29 mouse cellular contexts compared by ENCODE assay signal in the genomic region with DNA sequence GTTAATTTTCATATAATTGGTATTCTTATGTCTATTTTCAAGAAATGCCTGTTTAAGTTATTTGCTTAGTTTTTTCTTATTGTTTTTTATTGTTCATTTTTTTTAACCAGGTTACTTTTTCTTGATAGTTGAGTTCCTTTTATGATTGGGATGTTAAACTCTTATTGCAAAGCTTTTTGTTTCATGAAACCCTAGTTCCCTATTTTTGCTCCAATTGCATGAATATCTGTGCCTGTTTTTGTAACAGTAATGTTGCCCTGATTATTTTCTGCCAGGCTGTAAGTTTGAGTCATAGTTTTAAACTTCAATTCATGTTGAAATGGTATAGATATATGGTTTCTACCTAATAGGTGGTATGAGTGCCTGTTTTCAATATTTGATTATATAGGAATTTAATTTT.
"Had no signal": no experiment of that assay in that cellular context is flagged by ENCODE, and none has a peak within 500 bp of the region (broad histone marks: within the 10 kb centered on the region; RNA-seq: fewer than 3 reads in every experiment).

No protein-coding gene starts in this region.

- H3K27me3 ChIP-seq: embryonic facial prominence, embryonic 12.5 days; embryonic facial prominence, embryonic 13.5 days; embryonic facial prominence, embryonic 15.5 days; forebrain, embryonic 12.5 days; forebrain, embryonic 13.5 days; forebrain, embryonic 15.5 days had no signal

- H3K4me3 ChIP-seq: embryonic facial prominence, embryonic 10.5 days; embryonic facial prominence, embryonic 12.5 days; embryonic facial prominence, embryonic 13.5 days; embryonic facial prominence, embryonic 15.5 days; erythroblast, embryonic 14.5 days; forebrain, embryonic 10.5 days; forebrain, embryonic 12.5 days; forebrain, embryonic 13.5 days; forebrain, embryonic 15.5 days; gastrocnemius, adult 2 months; heart, adult 2 months had no signal

- H3K4me1 ChIP-seq: embryonic facial prominence, embryonic 10.5 days; embryonic facial prominence, embryonic 12.5 days; embryonic facial prominence, embryonic 15.5 days; forebrain, embryonic 10.5 days; forebrain, embryonic 12.5 days; forebrain, embryonic 13.5 days; forebrain, embryonic 15.5 days had no signal

- H3K27ac ChIP-seq: embryonic facial prominence, embryonic 10.5 days; embryonic facial prominence, embryonic 12.5 days; embryonic facial prominence, embryonic 13.5 days; embryonic facial prominence, embryonic 15.5 days; forebrain, embryonic 10.5 days; forebrain, embryonic 12.5 days; forebrain, embryonic 13.5 days; forebrain, embryonic 15.5 days; gastrocnemius, adult 2 months; heart, adult 2 months had no signal

- ATAC-seq: forebrain, embryonic 13.5 days; forebrain, embryonic 14.5 days; forebrain, embryonic 15.5 days; forebrain, embryonic 16.5 days; forebrain, postnatal 0 days had no signal

- H3K4me2 ChIP-seq: embryonic facial prominence, embryonic 12.5 days; embryonic facial prominence, embryonic 13.5 days; embryonic facial prominence, embryonic 15.5 days; forebrain, embryonic 12.5 days; forebrain, embryonic 13.5 days; forebrain, embryonic 15.5 days had no signal

- DNase-seq: cerebellum, adult 18-20 months; cerebellum, adult 2 months; cerebellum, adult 8-10 months; cerebellum, adult 9-10 months; cerebellum, adult 9-11 months; cerebellum, postnatal 10 days; cerebellum, postnatal 14 days; cerebellum, postnatal 25 days; cerebellum, postnatal 36 days; embryo, embryonic 11 days; forebrain, postnatal 0 days; gastrocnemius, adult 2 months; gastrocnemius, postnatal 10 days; gastrocnemius, postnatal 14 days; gastrocnemius, postnatal 25 days; gastrocnemius, postnatal 36 days; heart, adult 18-20 months; heart, adult 2 months had no signal

- H3K9me3 ChIP-seq: embryonic facial prominence, embryonic 10.5 days; embryonic facial prominence, embryonic 12.5 days; embryonic facial prominence, embryonic 13.5 days; embryonic facial prominence, embryonic 15.5 days; forebrain, embryonic 10.5 days; forebrain, embryonic 12.5 days; forebrain, embryonic 13.5 days; forebrain, embryonic 15.5 days had no signal

- H3K9ac ChIP-seq: embryonic facial prominence, embryonic 12.5 days; embryonic facial prominence, embryonic 13.5 days; embryonic facial prominence, embryonic 15.5 days; forebrain, embryonic 12.5 days; forebrain, embryonic 13.5 days; forebrain, embryonic 15.5 days; forebrain, postnatal 0 days had no signal

- H3K36me3 ChIP-seq: embryonic facial prominence, embryonic 10.5 days; embryonic facial prominence, embryonic 12.5 days; embryonic facial prominence, embryonic 13.5 days; embryonic facial prominence, embryonic 15.5 days; forebrain, embryonic 10.5 days; forebrain, embryonic 12.5 days; forebrain, embryonic 15.5 days had no signal
